Mouse (Mus musculus) liver, embryonic 14.5 days (tissue): ENCODE results near the gene Prdm2. TPM values are rescaled to one million over a fixed set of nuclear protein-coding genes. Genes with fewer than 3 reads are reported as not detected.

ENCODE experiments used
- ATAC-seq: fragments of 200-750 bp; cut with Nextera tagmentation; 2 replicates; pipeline ENCODE4 v1.8.0; 2017; ENCODE audit warnings: moderate number of reproducible peaks, mild to moderate bottlenecking, moderate library complexity; ENCODE audit not compliant: insufficient read depth
- DNase-seq, 3 experiments: peaks; one replicate each; pipeline ENCODE4 v3.0.0-alpha.2; 2012 to 2013; ENCODE audit warnings: low read depth in 3 of 3, low spot score in 3 of 3
- H3K27ac ChIP-seq: fragments of 300-500 bp; sonication (generic); 2 replicates; pipeline ENCODE4 v1.5.1; 2014; ENCODE audit warnings: moderate library complexity, mild to moderate bottlenecking, control low read depth, inconsistent platforms
- H3K27me3 ChIP-seq: fragments of 300-500 bp; sonication (generic); 2 replicates; pipeline ENCODE4 v1.6.1; 2014; ENCODE audit warnings: mild to moderate bottlenecking, low read length, moderate library complexity; ENCODE audit not compliant: control insufficient read depth, insufficient read depth
- H3K36me3 ChIP-seq: fragments of 300-500 bp; sonication (generic); replicated peaks from 2 replicates; pipeline ENCODE4 v1.6.1; 2014; ENCODE audit warnings: low read depth; ENCODE audit not compliant: control insufficient read depth, insufficient read depth
- H3K4me1 ChIP-seq, 2 experiments: fragments of 200-500 bp in 1 of 2; fragments of 300-500 bp in 1 of 2; sonication (generic) in 1 of 2; replicated peaks; 2 replicates each; pipeline ENCODE4 v1.6.1; 2012 to 2014; ENCODE audit warnings: antibody characterized with exemption in 1 of 2, inconsistent platforms in 1 of 2, low read length in 1 of 2; ENCODE audit not compliant: control insufficient read depth in 2 of 2, insufficient read depth in 2 of 2
- H3K4me2 ChIP-seq: fragments of 300-500 bp; sonication (generic); 2 replicates; pipeline ENCODE4 v1.6.1; 2014; ENCODE audit warnings: low read depth, mild to moderate bottlenecking, control low read depth, moderate library complexity
- H3K4me3 ChIP-seq, 2 experiments: fragments of 200-500 bp in 1 of 2; fragments of 300-500 bp in 1 of 2; sonication (generic) in 1 of 2; 2 replicates each; pipeline ENCODE4 v1.5.1; 2012 to 2014; ENCODE audit warnings: low read depth in 2 of 2, low read length in 2 of 2, mild to moderate bottlenecking in 2 of 2, control low read depth in 1 of 2, inconsistent platforms in 1 of 2, moderate library complexity in 1 of 2; ENCODE audit not compliant: insufficient read depth in 1 of 2
- H3K9ac ChIP-seq: fragments of 300-500 bp; sonication (generic); replicated peaks from 2 replicates; pipeline ENCODE4 v1.6.1; 2014; ENCODE audit warnings: mild to moderate bottlenecking, control low read depth, moderate library complexity
- H3K9me3 ChIP-seq: fragments of 300-500 bp; sonication (generic); 2 replicates; pipeline ENCODE4 v1.6.1; 2016; ENCODE audit warnings: low read length, mixed read lengths; ENCODE audit not compliant: control insufficient read depth
- CTCF ChIP-seq: IDR thresholded peaks from 2 replicates; pipeline ENCODE4 v1.5.1; 2016; ENCODE audit warnings: antibody characterized with exemption, low read depth, control low read depth
- EP300 ChIP-seq: IDR thresholded peaks from 2 replicates; pipeline ENCODE4 v1.6.1; 2016; ENCODE audit warnings: antibody characterized with exemption, low read depth
- WGBS: fragments of 180-500 bp; shearing (Covaris S2); extraction: QIAGEN DNeasy Blood & Tissue Kit; methylation state at CpG from one replicate; pipeline ENCODE4 v1.1.7; 2014; ENCODE audit not compliant: insufficient replicate concordance; 5-methylcytosine and 5-hydroxymethylcytosine counted together
- polyA plus RNA-seq, 2 experiments: library from polyadenylated mRNA; depleted of rRNA in 1 of 2; stranded (reverse) in 1 of 2; unstranded in 1 of 2; fragments of >200 nt; fragmentation: Nextera tagmentation in 1 of 2; extraction: Ambion mirVana in 1 of 2; gene quantifications; 2 replicates each; pipeline versions ENCODE4 v1.2.1 to v1.2.3; 2012 to 2014

Prdm2 gene
- polyA plus RNA-seq, 2 experiments, result 2.7 to 3.6 TPM

DNA sequence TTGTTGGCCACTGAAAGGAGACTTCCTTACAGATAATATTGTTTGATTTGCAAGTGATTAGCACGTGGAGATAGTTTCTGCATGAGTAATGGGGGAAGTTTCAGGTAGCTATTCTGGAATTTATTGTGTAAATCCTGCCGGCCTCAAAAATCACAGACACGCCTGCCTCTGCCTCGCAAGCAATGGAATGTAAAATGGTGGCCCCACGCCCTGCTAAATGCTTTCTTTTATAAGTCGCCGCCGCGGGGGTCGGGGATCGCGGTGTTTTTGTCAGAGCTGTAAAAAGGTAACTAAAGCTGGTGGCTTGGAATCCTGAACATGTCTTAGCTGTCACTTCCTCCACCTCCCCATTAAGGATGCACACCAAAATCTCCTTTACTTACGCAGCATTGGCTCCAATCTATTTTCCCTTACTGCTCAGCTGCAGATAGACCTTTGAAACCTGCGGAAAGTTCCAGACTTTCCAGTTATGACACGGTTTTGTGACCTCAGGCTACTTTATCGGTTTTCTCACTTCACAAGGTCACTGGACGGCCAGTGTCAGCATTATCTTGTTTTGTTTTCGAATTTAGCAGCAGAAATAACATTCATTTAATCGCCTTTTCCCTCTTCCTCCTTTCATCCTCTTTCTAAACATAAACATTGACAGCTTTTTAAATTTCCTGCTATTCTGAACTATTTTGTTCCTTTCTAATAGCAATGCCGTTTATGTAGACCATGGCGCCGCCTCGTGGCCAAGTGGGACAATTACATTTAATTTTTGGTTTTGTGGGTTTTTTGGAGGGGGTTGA lies 25.6 kb upstream of the Prdm2 start:
- H3K9ac ChIP-seq, result peak overlapping the region; percentile 9; the same call in 1 of the 2 replicates
- DNase-seq (no peak), ATAC-seq (no peak)
- H3K4me1 ChIP-seq, result 0 out of 4 replicates have a peak, but pooled peaks cover 0 to 2% of the 10 kb centered on the region in 2 experiments
- H3K36me3 ChIP-seq, result no peaks in the 10 kb centered on the region
- no peaks in the 10 kb centered on the region for H3K9me3 ChIP-seq
- no peak overlapping the region for H3K27ac ChIP-seq
- WGBS, result 18% methylated on average over 23 of the region's 23 CpGs
- peak overlapping the region; percentile 53 for H3K4me2 ChIP-seq
- H3K4me3 ChIP-seq, result peak overlapping the region in 1 of 2 experiments; percentile 16; a peak in 1 of 4 replicates
- H3K27me3 ChIP-seq, result no peaks in the 10 kb centered on the region
- TF ChIP-seq EP300 (no peak), CTCF (peak; percentile 64)

DNA sequence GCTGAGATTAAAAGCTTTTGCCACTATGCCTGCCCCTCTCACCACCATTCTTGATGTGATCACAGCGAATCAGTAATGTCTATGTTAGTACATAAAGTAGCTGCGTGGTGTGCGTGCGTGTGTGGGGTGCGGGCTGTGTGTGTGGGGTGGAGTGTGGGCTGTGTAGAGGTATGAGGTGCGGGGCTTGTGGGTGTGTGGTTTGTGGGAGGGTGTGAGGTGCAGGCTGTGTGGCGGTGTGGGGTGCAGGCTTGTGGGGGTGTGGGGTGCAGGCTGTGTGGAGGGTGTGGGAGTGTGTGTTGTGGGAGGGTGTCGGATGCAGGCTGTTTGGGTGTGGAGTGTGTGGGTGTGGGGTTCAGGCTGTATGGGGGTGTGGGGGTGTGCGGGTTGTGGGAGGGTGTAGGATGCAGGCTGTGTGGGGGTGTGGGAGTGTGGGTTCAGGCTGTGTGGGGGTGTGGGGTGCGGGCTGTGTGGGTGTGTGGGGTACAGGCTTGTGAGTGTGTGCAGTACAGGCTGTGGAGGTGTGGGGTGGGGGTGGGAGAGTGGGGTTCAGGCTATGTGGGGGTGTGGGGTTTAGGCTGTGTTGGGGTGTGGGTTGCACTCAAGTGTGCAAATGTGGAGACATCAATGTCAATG lies 19.1 kb upstream of the Prdm2 start:
- TF ChIP-seq EP300 (no peak), CTCF (no peak)
- 68% methylated on average over 10 of the region's 10 CpGs for WGBS
- H3K4me2 ChIP-seq, result no peak overlapping the region

DNA sequence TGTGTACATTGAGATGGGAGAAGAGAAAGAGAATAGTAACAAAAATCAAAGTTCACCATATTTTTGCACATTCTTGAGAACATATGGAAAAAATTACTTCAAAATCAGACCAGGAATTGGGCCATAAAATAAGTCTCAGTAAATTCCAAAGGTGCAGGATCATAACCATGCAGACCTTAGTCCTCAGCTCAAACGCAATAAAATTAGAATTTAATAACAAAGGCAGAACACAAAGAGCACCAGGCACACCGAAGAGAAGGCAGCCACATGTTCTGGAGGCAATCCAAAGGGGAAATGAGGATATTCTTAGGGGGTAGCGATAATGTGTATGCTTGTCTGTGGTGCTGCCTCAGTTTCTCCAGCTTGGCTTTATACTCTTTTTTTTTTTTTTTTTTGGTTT lies 18.3 kb upstream of the Prdm2 start:
- H3K9me3 ChIP-seq, result no peaks in the 10 kb centered on the region
- H3K9ac ChIP-seq, result no peak overlapping the region
- H3K4me1 ChIP-seq, result no peaks in the 10 kb centered on the region
- DNase-seq (no peak), ATAC-seq (no peak)
- H3K4me2 ChIP-seq, result no peak overlapping the region
- H3K4me3 ChIP-seq, result no peak overlapping the region
- no peaks in the 10 kb centered on the region for H3K36me3 ChIP-seq
- no peak overlapping the region for H3K27ac ChIP-seq
- 59% methylated on average over 3 of the region's 3 CpGs for WGBS
- H3K27me3 ChIP-seq, result no peaks in the 10 kb centered on the region
- TF ChIP-seq CTCF (no peak), EP300 (no peak)

More for the DNA sequence above, 19.1 kb upstream of the Prdm2 start:
- H3K4me1 ChIP-seq, result no peaks in the 10 kb centered on the region
- DNase-seq, result no peak
- H3K9ac ChIP-seq, result no peak overlapping the region
- no peaks in the 10 kb centered on the region for H3K27me3 ChIP-seq
- ATAC-seq, result no peak
- H3K36me3 ChIP-seq, result no peaks in the 10 kb centered on the region
- H3K9me3 ChIP-seq, result no peaks in the 10 kb centered on the region
- H3K27ac ChIP-seq, result no peak overlapping the region
- H3K4me3 ChIP-seq, result no peak overlapping the region

DNA sequence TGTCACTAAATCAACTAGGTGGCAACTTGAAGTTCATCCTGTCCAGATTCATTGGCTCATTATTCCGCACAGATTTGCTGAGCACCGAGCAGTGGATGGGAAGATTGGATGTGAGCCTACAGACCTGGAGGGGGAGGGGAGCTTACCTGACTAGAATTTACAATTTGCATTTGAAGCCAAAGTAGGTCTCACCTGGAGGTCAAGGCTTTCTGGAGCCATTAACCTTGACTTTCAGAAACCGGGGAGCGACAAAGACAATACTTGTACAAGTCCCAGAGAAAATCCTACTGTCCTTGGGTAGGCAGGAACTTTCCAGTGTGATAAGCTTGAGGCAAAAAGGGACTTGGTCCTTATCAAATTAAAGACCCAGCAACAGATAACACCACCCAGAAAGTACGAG lies 15.2 kb upstream of the Prdm2 start:
- no peaks in the 10 kb centered on the region for H3K9me3 ChIP-seq
- TF ChIP-seq EP300 (no peak), CTCF (no peak)
- 47% methylated on average over 5 of the region's 5 CpGs for WGBS
- no peaks in the 10 kb centered on the region for H3K4me1 ChIP-seq
- no peak overlapping the region for H3K9ac ChIP-seq
- H3K27me3 ChIP-seq, result no peaks in the 10 kb centered on the region
- H3K27ac ChIP-seq, result no peak overlapping the region
- DNase-seq, result no peak
- no peak for ATAC-seq
- H3K4me3 ChIP-seq, result no peak overlapping the region
- H3K36me3 ChIP-seq, result no peaks in the 10 kb centered on the region
- no peak overlapping the region for H3K4me2 ChIP-seq

DNA sequence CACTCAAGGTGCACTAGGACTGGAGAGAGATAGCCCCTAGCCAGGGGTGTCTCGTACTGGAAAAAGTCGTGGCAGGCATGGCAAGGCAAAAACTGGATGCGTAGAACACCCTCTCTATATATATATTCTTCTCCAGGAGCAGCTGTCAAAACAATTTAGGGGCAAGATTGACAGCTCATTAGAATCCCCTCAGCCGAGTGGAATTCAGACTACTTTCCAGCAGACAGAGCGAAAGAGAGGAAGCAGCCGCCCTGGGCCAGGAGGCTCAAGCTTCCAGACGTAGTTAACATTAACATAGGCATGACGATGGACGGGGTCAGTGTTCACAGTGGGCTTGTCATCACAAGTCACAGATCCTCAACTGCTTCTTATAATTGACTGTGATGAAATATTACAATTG lies 13.1 kb upstream of the Prdm2 start:
- Histone ChIP-seq H3K9me3 (no peaks in the 10 kb centered on the region), H3K27me3 (no peaks in the 10 kb centered on the region), H3K4me1 (no peaks in the 10 kb centered on the region), H3K9ac (no peak overlapping the region), H3K27ac (no peak overlapping the region), H3K4me2 (no peak overlapping the region), H3K36me3 (no peaks in the 10 kb centered on the region), H3K4me3 (no peak overlapping the region)
- TF ChIP-seq EP300 (no peak), CTCF (no peak)
- DNase-seq (no peak), ATAC-seq (no peak)
- WGBS, result 56% methylated on average over 9 of the region's 9 CpGs
